ENCODE assay signal across 27 mouse cellular contexts in the genomic region with DNA sequence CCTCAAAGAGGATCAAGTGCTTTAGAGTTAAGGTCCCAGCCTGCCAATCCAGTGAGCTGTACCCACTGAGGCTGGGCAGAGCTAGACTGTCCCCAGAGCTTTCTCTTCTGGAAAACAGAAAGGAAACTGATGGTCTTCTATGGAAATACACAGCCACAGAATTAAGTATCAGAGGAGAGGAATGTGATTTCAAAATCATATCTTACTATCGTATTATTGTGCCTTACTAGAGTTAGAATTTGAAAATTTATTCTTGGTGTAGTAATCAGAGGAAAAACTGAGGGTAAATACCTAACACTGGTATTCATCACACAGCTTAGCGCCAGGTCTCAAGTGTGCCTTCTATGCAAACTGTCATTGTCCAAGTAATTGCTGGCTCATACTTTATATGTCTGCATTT.
"Had no signal": no experiment of that assay in that cellular context is flagged by ENCODE, and none has a peak within 500 bp of the region (broad histone marks: within the 10 kb centered on the region; RNA-seq: fewer than 3 reads in every experiment).

No protein-coding gene starts in this region.

- H3K4me1 ChIP-seq: heart, embryonic 13.5 days; heart, embryonic 15.5 days; hindbrain, embryonic 12.5 days; intestine, embryonic 15.5 days had no signal

- ATAC-seq: hindbrain, embryonic 16.5 days; inflammation-experienced regulatory T-cells, adult 6 months; intestine, embryonic 15.5 days; intestine, postnatal 0 days had no signal

- H3K9me3 ChIP-seq: heart, embryonic 13.5 days; heart, embryonic 15.5 days; hindbrain, embryonic 10.5 days; hindbrain, embryonic 12.5 days; intestine, embryonic 15.5 days; limb, embryonic 10.5 days; limb, embryonic 12.5 days; liver, embryonic 13.5 days; liver, embryonic 15.5 days had no signal

- DNase-seq: gastrocnemius, adult 2 months; gastrocnemius, postnatal 10 days; gastrocnemius, postnatal 25 days; heart, adult 2 months; heart, postnatal 4 days; kidney, adult 18-20 months; kidney, adult 8-10 months; kidney, postnatal 10 days; kidney, postnatal 25 days; kidney, postnatal 4 days; liver, embryonic 13.5 days had no signal

- H3K27me3 ChIP-seq: heart, embryonic 13.5 days; heart, embryonic 15.5 days; hindbrain, embryonic 12.5 days; intestine, embryonic 15.5 days; limb, embryonic 12.5 days; liver, embryonic 13.5 days; liver, embryonic 15.5 days had no signal

- H3K4me3 ChIP-seq: gastrocnemius, adult 2 months; heart, adult 2 months; heart, embryonic 13.5 days; heart, embryonic 15.5 days; hindbrain, embryonic 10.5 days; hindbrain, embryonic 12.5 days; intestine, embryonic 15.5 days; layer of hippocampus, adult 2 months; left cerebral cortex, adult 2 months; limb, embryonic 10.5 days; limb, embryonic 12.5 days; liver, embryonic 13.5 days; liver, embryonic 15.5 days had no signal

- H3K4me2 ChIP-seq: heart, embryonic 11.5 days; heart, embryonic 13.5 days; heart, embryonic 15.5 days; hindbrain, embryonic 12.5 days; hindbrain, embryonic 14.5 days; intestine, embryonic 15.5 days; limb, embryonic 12.5 days; liver, embryonic 11.5 days; liver, embryonic 13.5 days; liver, embryonic 15.5 days had no signal

- H3K36me3 ChIP-seq: heart, embryonic 15.5 days; hindbrain, embryonic 10.5 days; hindbrain, embryonic 12.5 days; intestine, embryonic 15.5 days; limb, embryonic 10.5 days; limb, embryonic 12.5 days; liver, embryonic 13.5 days; liver, embryonic 15.5 days had no signal

- H3K27ac ChIP-seq: gastrocnemius, adult 2 months; heart, adult 2 months; heart, embryonic 13.5 days; heart, embryonic 15.5 days; hindbrain, embryonic 10.5 days; hindbrain, embryonic 12.5 days; hindbrain, embryonic 14.5 days; intestine, embryonic 15.5 days; layer of hippocampus, adult 2 months; left cerebral cortex, adult 2 months; limb, embryonic 10.5 days; limb, embryonic 12.5 days; liver, embryonic 13.5 days; liver, embryonic 15.5 days had no signal

- H3K9ac ChIP-seq: heart, embryonic 13.5 days; heart, embryonic 15.5 days; hindbrain, embryonic 12.5 days; hindbrain, embryonic 14.5 days; intestine, embryonic 15.5 days; limb, embryonic 12.5 days; liver, embryonic 13.5 days; liver, embryonic 15.5 days had no signal
